ENCODE assay signal across 11 mouse cellular contexts in the genomic region with DNA sequence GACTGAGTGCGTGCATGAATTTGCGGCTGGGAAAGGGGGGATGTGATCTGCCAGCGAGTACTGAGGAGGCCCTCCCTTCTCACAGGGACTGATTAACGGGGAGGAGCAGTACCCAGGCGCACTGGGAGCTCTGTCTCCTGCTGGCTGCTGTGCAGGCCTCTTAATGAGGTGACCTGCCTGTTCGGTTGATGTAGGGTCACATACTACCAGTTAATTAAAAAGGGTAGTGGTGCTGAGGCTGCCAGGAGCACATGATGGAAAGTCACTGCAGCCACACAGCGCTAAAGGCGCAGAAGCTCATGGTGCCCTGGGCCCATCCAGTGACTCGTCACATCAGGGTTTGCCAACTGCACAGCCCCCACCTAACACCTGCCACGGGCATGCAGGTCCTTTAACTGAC.
DNase-seq lines count a peak whose midpoint lies in the region; ATAC-seq and TF ChIP-seq lines count a peak whose summit lies in the region.
"Had no signal": no experiment of that assay in that cellular context is flagged by ENCODE, and none has a peak within 500 bp of the region (broad histone marks: within the 10 kb centered on the region; RNA-seq: fewer than 3 reads in every experiment).

No protein-coding gene starts in this region.

- 54% methylated on average over 10 of the region's 10 CpGs for WGBS in heart, adult 2 months
- WGBS in forebrain, embryonic 10.5 days: 55% methylated on average over 10 of the region's 10 CpGs
- 47% methylated on average over 10 of the region's 10 CpGs for WGBS in hindbrain, embryonic 11.5 days

- peak overlapping the region; percentile 28; the same call in 1 of the 2 replicates for H3K27ac ChIP-seq in heart, adult 2 months
- peak overlapping the region; percentile 67 for H3K27ac ChIP-seq in forebrain, embryonic 10.5 days
- H3K27ac ChIP-seq in hindbrain, embryonic 11.5 days (ENCODE audit: low read depth, low read length): no peak overlapping the region
- H3K27ac ChIP-seq: limb, embryonic 15.5 days had no signal

- peaks cover 4% of the 10 kb centered on the region; the same call in 1 of the 2 replicates for H3K4me1 ChIP-seq in heart, adult 2 months (ENCODE audit: control insufficient read depth, insufficient read depth, low read length)
- peaks cover 44% of the 10 kb centered on the region for H3K4me1 ChIP-seq in forebrain, embryonic 10.5 days
- H3K4me1 ChIP-seq in hindbrain, embryonic 11.5 days (replicated peaks; ENCODE audit: control insufficient read depth, insufficient read depth, low read length): no peaks in the 10 kb centered on the region; the same call in 1 of the 2 replicates

- no peaks in the 10 kb centered on the region for H3K27me3 ChIP-seq in heart, adult 2 months (ENCODE audit: control insufficient read depth, insufficient read depth, low read length)
- peaks cover 5% of the 10 kb centered on the region; the same call in 1 of the 2 replicates for H3K27me3 ChIP-seq in forebrain, embryonic 10.5 days (ENCODE audit: poor library complexity, severe bottlenecking)
- no peaks in the 10 kb centered on the region for H3K27me3 ChIP-seq in hindbrain, embryonic 11.5 days (ENCODE audit: control insufficient read depth, insufficient read depth, low read length)
- H3K27me3 ChIP-seq: limb, embryonic 15.5 days had no signal

- intact Hi-C loops in heart, adult 2 months (cut with DNase I): no loop called here
- intact Hi-C loops in heart, postnatal 25 days (cut with DNase I): no loop called here

- H3K9me3 ChIP-seq in forebrain, embryonic 10.5 days: no peaks in the 10 kb centered on the region
- H3K9me3 ChIP-seq in hindbrain, embryonic 11.5 days (ENCODE audit: control insufficient read depth, low read length): no peaks in the 10 kb centered on the region
- H3K9me3 ChIP-seq: limb, embryonic 15.5 days had no signal

- no peaks in the 10 kb centered on the region for H3K36me3 ChIP-seq in heart, adult 2 months (ENCODE audit: control insufficient read depth, insufficient read depth, low read length)
- H3K36me3 ChIP-seq in forebrain, embryonic 10.5 days (replicated peaks): peaks cover 33% of the 10 kb centered on the region
- H3K36me3 ChIP-seq in hindbrain, embryonic 11.5 days (ENCODE audit: control insufficient read depth, insufficient read depth, low read length): no peaks in the 10 kb centered on the region; the same call in 1 of the 2 replicates

- no peak for TF ChIP-seq CTCF in heart, adult 2 months (IDR thresholded peaks at IDR 0.05)

- DNase-seq in heart, adult 2 months: peak; percentile 37 to 43
- no peak for DNase-seq in heart, postnatal 25 days (ENCODE audit: low spot score)
- DNase-seq in forebrain, embryonic 10.5 days (ENCODE audit: extremely low spot score, low spot score): no peak
- DNase-seq in hindbrain, embryonic 11.5 days (ENCODE audit: low spot score): no peak
- DNase-seq in mesoderm, embryonic 11.5 days (ENCODE audit: low read depth, low spot score): peak; percentile 16
- DNase-seq in adrenal gland, postnatal 14 days: no peak
- no peak for DNase-seq in layer of hippocampus, postnatal 10 days (ENCODE audit: low spot score in 2 of 2)
- no peak for DNase-seq in thymus, postnatal 36 days
- DNase-seq: adrenal gland, postnatal 36 days; cerebellum, postnatal 36 days had no signal

- TF ChIP-seq POLR2A in heart, adult 2 months (IDR thresholded peaks at IDR 0.05; ENCODE audit: insufficient read depth, low read depth, low read length): no peak

- TF ChIP-seq EP300 in heart, adult 2 months (IDR thresholded peaks at IDR 0.05; ENCODE audit: insufficient read depth, low read depth, low read length): peak; percentile 76; the same call in 1 of the 2 replicates

- ATAC-seq in hindbrain, embryonic 11.5 days (ENCODE audit: low FRiP score): peak; percentile 72; the same call in 1 of the 2 replicates

- H3K4me2 ChIP-seq in hindbrain, embryonic 11.5 days (replicated peaks; ENCODE audit: low read depth, low read length): no peak overlapping the region
- H3K4me2 ChIP-seq: limb, embryonic 15.5 days had no signal

- H3K9ac ChIP-seq in heart, adult 2 months (ENCODE audit: low read depth, low read length): no peak overlapping the region
- no peak overlapping the region for H3K9ac ChIP-seq in hindbrain, embryonic 11.5 days (ENCODE audit: low read depth, low read length)
- H3K9ac ChIP-seq: limb, embryonic 15.5 days had no signal

- no peaks in the 10 kb centered on the region for H3K79me2 ChIP-seq in heart, adult 2 months (replicated peaks; ENCODE audit: control insufficient read depth, insufficient read depth, low read length)

- H3K4me3 ChIP-seq in heart, adult 2 months: no peak overlapping the region
- H3K4me3 ChIP-seq in forebrain, embryonic 10.5 days: no peak overlapping the region
- no peak overlapping the region for H3K4me3 ChIP-seq in hindbrain, embryonic 11.5 days (ENCODE audit: low read depth, low read length)
- H3K4me3 ChIP-seq: limb, embryonic 15.5 days had no signal

Comparison
In these comparisons a context has a peak if more than half of its experiments do, and no peak if none do; other contexts are left out.
1. DNase-seq: peak in heart, adult 2 months (2 of 2) and mesoderm, embryonic 11.5 days (single experiment); none in heart, postnatal 25 days (single experiment), forebrain, embryonic 10.5 days (single experiment), hindbrain, embryonic 11.5 days (single experiment), adrenal gland, postnatal 14 days (single experiment), layer of hippocampus, postnatal 10 days (0 of 2) and thymus, postnatal 36 days (0 of 2).